Mouse (Mus musculus) small intestine, adult 2 months (tissue): ENCODE data around the gene Lmbr1l.

Source experiments
- CTCF ChIP-seq: fragments of 200-500 bp; IDR thresholded peaks from 2 replicates; pipeline ENCODE4 v1.5.1; 2012; ENCODE audit warnings: low read depth, mild to moderate bottlenecking, control low read depth, inconsistent platforms, low read length, moderate library complexity, mixed read lengths; ENCODE audit not compliant: insufficient replicate concordance, insufficient read length; ENCODE audit errors: extremely low read depth
- POLR2A ChIP-seq: fragments of 200-500 bp; IDR thresholded peaks from 2 replicates; pipeline ENCODE4 v1.6.1; 2012; ENCODE audit warnings: low read depth, mild to moderate bottlenecking, control low read depth, inconsistent platforms, low read length, moderate library complexity

- TF ChIP-seq CTCF (no peak), POLR2A (no peak)
Observed at GRCm38 (mm10) chr15:98891198-98891742, 26.8 kb downstream of the Lmbr1l start.
